Mouse (Mus musculus) stomach, postnatal 0 days (tissue): ENCODE results near the gene Lca5.

Source experiments
- CTCF ChIP-seq: IDR thresholded peaks from 2 replicates; pipeline ENCODE4 v1.5.1; 2016; ENCODE audit warnings: antibody characterized with exemption, low read depth, mild to moderate bottlenecking, moderate library complexity
- EP300 ChIP-seq: optimal IDR thresholded peaks from 2 replicates; pipeline ENCODE3; 2016; ENCODE audit warnings: antibody characterized with exemption

DNA sequence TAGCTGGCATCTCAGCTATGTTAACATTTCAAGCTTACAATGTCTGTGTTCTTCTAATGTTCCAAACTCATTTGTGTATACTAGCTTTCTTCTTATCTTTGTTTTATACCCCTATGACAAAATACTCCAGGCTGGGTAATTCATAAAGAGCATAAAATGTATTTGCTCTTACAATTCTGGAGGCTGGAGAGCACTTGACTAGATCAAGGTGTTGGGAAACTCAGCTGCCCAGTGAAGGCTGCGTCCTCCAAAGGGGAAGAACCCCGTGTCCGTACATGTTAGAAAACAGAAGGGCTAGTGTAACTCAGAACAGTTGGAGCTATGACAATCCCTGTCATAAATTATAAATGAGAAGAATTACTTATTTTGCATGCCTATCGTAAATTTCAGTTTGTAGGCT is 42.5 kb upstream of the Lca5 start:
- TF ChIP-seq CTCF (no peak), EP300 (no peak)
